Mouse (Mus musculus) bone marrow macrophage, adult 2 months (primary cell): ENCODE data around the gene Npc1l1. TPM values are rescaled to one million over a fixed set of nuclear protein-coding genes. Genes with fewer than 3 reads are reported as not detected.

Experiments
- H3K27ac ChIP-seq: 2 replicates; pipeline ENCODE4 v1.5.1; 2012; ENCODE audit warnings: low read depth, low read length; ENCODE audit not compliant: insufficient read depth
- H3K4me1 ChIP-seq: 2 replicates; pipeline ENCODE4 v1.6.1; 2012; ENCODE audit warnings: low read length; ENCODE audit not compliant: control insufficient read depth, insufficient read depth
- H3K4me3 ChIP-seq: 2 replicates; pipeline ENCODE4 v1.5.1; 2012; ENCODE audit warnings: mild to moderate bottlenecking, low read length, moderate library complexity; ENCODE audit not compliant: insufficient read depth
- CTCF ChIP-seq: IDR thresholded peaks from 2 replicates; pipeline ENCODE4 v1.5.1; 2012; ENCODE audit warnings: low read depth, mild to moderate bottlenecking, low read length, moderate library complexity
- POLR2A ChIP-seq: IDR thresholded peaks from 2 replicates; pipeline ENCODE4 v1.6.1; 2012; ENCODE audit warnings: mild to moderate bottlenecking, low read depth, low read length, borderline replicate concordance
- polyA plus RNA-seq: library from polyadenylated mRNA; stranded (reverse); fragments of >200 nt; gene quantifications from 2 replicates; pipeline ENCODE4 v1.2.4, GENCODE M21; 2012; ENCODE audit not compliant: missing spikeins, insufficient read depth, insufficient read length

Gene Npc1l1
- polyA plus RNA-seq, 1 experiment, result not detected

DNA sequence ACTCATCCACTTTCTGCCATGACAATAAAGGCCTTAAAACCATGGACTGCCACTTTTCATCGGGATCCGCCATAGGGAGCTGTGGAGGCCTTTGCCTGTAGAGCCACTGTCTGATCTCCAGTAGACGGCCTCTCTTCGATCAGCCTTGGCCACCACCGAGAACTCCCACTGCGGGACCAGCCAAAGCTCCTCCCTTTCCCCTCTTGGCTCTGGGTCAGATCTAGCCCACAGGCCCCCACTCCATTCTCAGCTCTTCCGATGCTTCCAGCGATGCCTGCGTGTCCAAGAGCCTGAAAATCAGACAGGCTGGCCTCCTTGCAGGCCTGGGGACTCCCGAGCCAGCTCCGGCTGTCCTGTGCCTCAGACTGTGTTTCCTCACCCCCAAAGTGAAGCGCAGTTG lies 63.6 kb downstream of the Npc1l1 start:
- no peak overlapping the region for H3K27ac ChIP-seq
- TF ChIP-seq CTCF, result no peak
- TF ChIP-seq POLR2A, result no peak
- H3K4me3 ChIP-seq, result no peak overlapping the region
- peaks cover 34% of the 10 kb centered on the region for H3K4me1 ChIP-seq

DNA sequence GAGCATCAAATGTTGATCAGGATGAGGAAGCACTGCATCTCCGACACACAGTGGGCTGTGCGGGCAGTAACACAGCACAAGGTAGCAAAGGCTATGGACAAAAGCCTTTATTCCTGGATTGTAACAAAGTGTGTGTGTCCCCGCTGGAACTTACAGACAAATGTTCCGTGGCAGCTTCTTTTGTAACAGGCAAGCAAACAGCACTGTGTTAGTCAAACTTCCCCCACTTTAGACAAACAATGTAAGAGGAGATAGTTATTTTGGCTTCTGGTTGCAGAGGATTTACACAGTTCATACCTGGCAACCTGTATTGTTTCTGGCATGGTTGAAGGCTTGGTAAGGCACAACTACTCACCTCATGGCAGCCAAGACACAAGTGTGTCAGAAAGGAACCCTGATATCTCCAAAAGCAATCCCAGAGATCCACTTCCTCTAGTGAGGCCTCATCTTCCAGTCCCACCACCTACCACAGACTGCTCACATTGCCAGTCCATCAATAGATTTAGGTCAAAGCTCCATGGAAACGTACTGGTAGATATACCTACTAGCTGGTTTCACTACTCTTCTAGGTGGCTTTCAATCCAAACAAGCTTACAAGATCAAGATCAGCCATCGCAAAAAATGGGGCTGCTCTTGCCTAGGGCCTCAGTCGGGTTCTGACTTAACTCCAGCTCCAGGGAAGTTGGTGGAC lies 64.4 kb downstream of the Npc1l1 start:
- peaks cover 39% of the 10 kb centered on the region for H3K4me1 ChIP-seq
- H3K27ac ChIP-seq, result no peak overlapping the region
- H3K4me3 ChIP-seq, result no peak overlapping the region
- TF ChIP-seq POLR2A (no peak), CTCF (no peak)

GRCm38 (mm10) chr11:6164781-6165180 lies 65.2 kb downstream of the Npc1l1 start:
- TF ChIP-seq POLR2A, result no peak
- TF ChIP-seq CTCF, result no peak
- Histone ChIP-seq H3K27ac (no peak overlapping the region), H3K4me3 (no peak overlapping the region), H3K4me1 (peaks cover 35% of the 10 kb centered on the region)

- TF ChIP-seq POLR2A (no peak), CTCF (no peak)
- no peak overlapping the region for H3K27ac ChIP-seq
- H3K4me1 ChIP-seq, result peaks cover 25% of the 10 kb centered on the region
- no peak overlapping the region for H3K4me3 ChIP-seq
These were observed 66.2 kb downstream of the Npc1l1 start for GRCm38 (mm10) chr11:6163706-6164105.

DNA sequence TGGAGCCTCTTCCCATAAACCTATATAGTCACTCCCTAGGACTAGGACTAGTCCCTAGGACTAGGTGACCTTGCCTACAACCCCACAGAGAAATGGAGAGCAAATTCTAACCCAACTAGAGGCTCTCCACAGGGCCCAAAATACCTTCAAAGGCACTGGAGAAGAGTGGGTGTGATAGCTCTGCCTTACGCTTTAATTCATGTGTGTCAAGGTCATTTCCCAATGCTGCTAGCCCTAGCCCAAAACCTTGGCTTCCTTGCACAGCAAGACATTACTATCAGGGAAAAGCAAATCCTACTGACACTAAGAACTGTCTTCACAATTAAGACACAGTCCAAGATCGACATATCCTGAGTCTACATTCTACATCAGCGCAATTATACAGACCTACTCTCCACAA lies 66.9 kb downstream of the Npc1l1 start:
- TF ChIP-seq POLR2A, result no peak
- no peak for TF ChIP-seq CTCF
- H3K4me1 ChIP-seq, result peaks cover 18% of the 10 kb centered on the region
- H3K4me3 ChIP-seq, result no peak overlapping the region
- no peak overlapping the region for H3K27ac ChIP-seq

DNA sequence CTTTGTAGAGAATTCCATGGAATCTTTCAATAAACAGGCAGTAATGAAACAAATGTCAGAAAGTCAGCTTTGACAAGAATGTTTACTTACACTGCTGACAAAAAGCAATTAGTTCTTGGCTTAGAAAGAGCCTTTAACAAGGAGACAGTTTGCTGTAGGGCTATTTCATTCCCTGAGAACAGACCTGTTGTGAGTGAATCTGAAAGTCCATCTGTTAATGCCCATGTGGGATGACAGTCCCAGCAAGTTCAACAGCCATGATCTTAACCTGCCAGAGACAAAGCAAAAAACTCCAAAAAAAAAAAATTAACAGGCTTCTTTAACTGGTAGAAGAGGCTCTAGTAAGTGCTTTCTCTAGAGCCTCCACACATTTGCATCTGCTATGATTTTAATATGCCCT lies 68.4 kb downstream of the Npc1l1 start:
- no peak overlapping the region for H3K27ac ChIP-seq
- peaks cover 19% of the 10 kb centered on the region for H3K4me1 ChIP-seq
- TF ChIP-seq POLR2A (no peak), CTCF (no peak)
- H3K4me3 ChIP-seq, result no peak overlapping the region

Other genes with a start within 250 kb of the Npc1l1 start
- 0.20 and 0.63 TPM in 2 replicates for gene Camk2b, start 163.8 kb downstream of the Npc1l1 start, polyA plus RNA-seq
- gene A730071L15Rik, start 30.1 kb downstream of the Npc1l1 start, polyA plus RNA-seq, result not detected in 2 replicates
- gene Nudcd3, start 29.7 kb downstream of the Npc1l1 start, polyA plus RNA-seq, result 30.6 and 35.0 TPM in 2 replicates
- gene Ddx56, start 37.6 kb upstream of the Npc1l1 start, polyA plus RNA-seq, result 16.2 and 19.2 TPM in 2 replicates
- 52.9 and 55.0 TPM in 2 replicates for gene Tmed4, start 44.7 kb upstream of the Npc1l1 start, polyA plus RNA-seq
- gene Ogdh, start 61.5 kb upstream of the Npc1l1 start, polyA plus RNA-seq, result 52.8 and 57.1 TPM in 2 replicates
- gene Zmiz2, start 158.9 kb upstream of the Npc1l1 start, polyA plus RNA-seq, result 89.7 and 107 TPM in 2 replicates
- 1,442 and 1,533 TPM in 2 replicates for gene Ppia, start 185.3 kb upstream of the Npc1l1 start, polyA plus RNA-seq
- 146 and 172 TPM in 2 replicates for gene H2afv, start 214.3 kb upstream of the Npc1l1 start, polyA plus RNA-seq
- 37.3 and 37.7 TPM in 2 replicates for gene Purb, start 245.8 kb upstream of the Npc1l1 start, polyA plus RNA-seq